Mouse (Mus musculus): ENCODE measurements at regions not wholly inside any gene's neighbourhood (a gene's known extent, or its start where the extent isn't known, plus 50 kb on each side); places are given as distances from the start of the nearest gene placed in this dataset.
A peak's percentile ranks its signal among the peaks of the same experiment; 100 is the strongest.

GRCm38 (mm10) chr15:62267536-62267935, 1344.7 kb upstream of the A1bg start:
- ATAC-seq (ENCODE audit: poor library complexity, severe bottlenecking) = no peak

- no peak for ATAC-seq (ENCODE audit: poor library complexity, severe bottlenecking)
Measured at GRCm38 (mm10) chr15:62266025-62266424, 1343.2 kb upstream of the A1bg start.

- no peak for ATAC-seq (ENCODE audit: poor library complexity, severe bottlenecking)
Measured at GRCm38 (mm10) chr15:62265484-62265937, 1342.7 kb upstream of the A1bg start.

- ATAC-seq (ENCODE audit: poor library complexity, severe bottlenecking) = no peak
Measured at GRCm38 (mm10) chr15:62264966-62265365, 1342.2 kb upstream of the A1bg start.

- ATAC-seq (ENCODE audit: poor library complexity, severe bottlenecking) = no peak
Measured at GRCm38 (mm10) chr15:62264183-62264582, 1341.4 kb upstream of the A1bg start.

- ATAC-seq (ENCODE audit: poor library complexity, severe bottlenecking) = no peak
Measured at GRCm38 (mm10) chr15:62262487-62262886, 1339.7 kb upstream of the A1bg start.

- ATAC-seq (ENCODE audit: poor library complexity, severe bottlenecking) = no peak
Measured at GRCm38 (mm10) chr15:62261520-62261919, 1338.7 kb upstream of the A1bg start.

GRCm38 (mm10) chr15:62258611-62259010, 1335.8 kb upstream of the A1bg start:
- no peak for ATAC-seq (ENCODE audit: poor library complexity, severe bottlenecking)

- ATAC-seq (ENCODE audit: poor library complexity, severe bottlenecking) = no peak
Measured at GRCm38 (mm10) chr15:62257955-62258354, 1335.1 kb upstream of the A1bg start.

GRCm38 (mm10) chr15:62257110-62257667, 1334.4 kb upstream of the A1bg start:
- ATAC-seq (ENCODE audit: poor library complexity, severe bottlenecking) = no peak

GRCm38 (mm10) chr15:62255571-62255970, 1332.8 kb upstream of the A1bg start:
- ATAC-seq (ENCODE audit: poor library complexity, severe bottlenecking) = no peak

GRCm38 (mm10) chr15:62253724-62254123, 1330.9 kb upstream of the A1bg start:
- ATAC-seq (ENCODE audit: poor library complexity, severe bottlenecking) = no peak

GRCm38 (mm10) chr15:62252078-62252833, 1329.4 kb upstream of the A1bg start:
- ATAC-seq (ENCODE audit: poor library complexity, severe bottlenecking) = peak; percentile 91

GRCm38 (mm10) chr15:62249436-62249835, 1326.6 kb upstream of the A1bg start:
- no peak for ATAC-seq (ENCODE audit: poor library complexity, severe bottlenecking)

- ATAC-seq (ENCODE audit: poor library complexity, severe bottlenecking) = no peak
Measured at GRCm38 (mm10) chr15:62246561-62247079, 1323.8 kb upstream of the A1bg start.

- no peak for ATAC-seq (ENCODE audit: poor library complexity, severe bottlenecking)
Measured at GRCm38 (mm10) chr15:62245237-62245636, 1322.4 kb upstream of the A1bg start.

- no peak for ATAC-seq (ENCODE audit: poor library complexity, severe bottlenecking)
Measured at GRCm38 (mm10) chr15:62244819-62245218, 1322.0 kb upstream of the A1bg start.

GRCm38 (mm10) chr15:62240031-62240430, 1317.2 kb upstream of the A1bg start:
- ATAC-seq (ENCODE audit: poor library complexity, severe bottlenecking) = no peak

GRCm38 (mm10) chr15:62238503-62239045, 1315.8 kb upstream of the A1bg start:
- ATAC-seq (ENCODE audit: poor library complexity, severe bottlenecking) = no peak

- ATAC-seq (ENCODE audit: poor library complexity, severe bottlenecking) = no peak
Measured at GRCm38 (mm10) chr15:62236056-62236455, 1313.2 kb upstream of the A1bg start.

- no peak for ATAC-seq (ENCODE audit: poor library complexity, severe bottlenecking)
Measured at GRCm38 (mm10) chr15:62234182-62234760, 1311.5 kb upstream of the A1bg start.

GRCm38 (mm10) chr15:62233154-62233553, 1310.3 kb upstream of the A1bg start:
- ATAC-seq (ENCODE audit: poor library complexity, severe bottlenecking) = no peak
